7 mouse cellular contexts compared by ENCODE assay signal in genomic region chr1:164458245-164458613, GRCm38 (mm10). TPM values are rescaled to one million over a fixed set of nuclear protein-coding genes. Genes with fewer than 3 reads are reported as not detected.
DNase-seq lines count a peak whose midpoint lies in the region; ATAC-seq lines count a peak whose summit lies in the region.

TSS of gene Atp1b1 (minus strand) at chr1:164458355.

- ATAC-seq in limb, embryonic 12.5 days (ENCODE audit: insufficient number of reproducible peaks, insufficient read depth, low FRiP score, low TSS enrichment, low read depth): peak; percentile 95
- ATAC-seq in midbrain, embryonic 15.5 days (replicated peaks): peak; percentile 96

- peak within 1 kb of the TSS; percentile 63 for H3K9ac ChIP-seq in limb, embryonic 12.5 days (replicated peaks)
- H3K9ac ChIP-seq in midbrain, embryonic 15.5 days: peak within 1 kb of the TSS; percentile 91

- H3K4me2 ChIP-seq in limb, embryonic 12.5 days: peak within 1 kb of the TSS; percentile 84
- peak within 1 kb of the TSS; percentile 64 for H3K4me2 ChIP-seq in midbrain, embryonic 15.5 days

- no peaks in the 10 kb centered on the region for H3K9me3 ChIP-seq in embryonic facial prominence, embryonic 10.5 days
- no peaks in the 10 kb centered on the region for H3K9me3 ChIP-seq in limb, embryonic 12.5 days
- no peaks in the 10 kb centered on the region for H3K9me3 ChIP-seq in midbrain, embryonic 15.5 days

- peaks cover 82% of the 10 kb centered on the region for H3K27me3 ChIP-seq in embryonic facial prominence, embryonic 10.5 days (replicated peaks; ENCODE audit: low read depth, poor library complexity, severe bottlenecking)
- peaks cover 70% of the 10 kb centered on the region for H3K27me3 ChIP-seq in limb, embryonic 12.5 days
- H3K27me3 ChIP-seq in midbrain, embryonic 15.5 days (replicated peaks): no peaks in the 10 kb centered on the region

- H3K27ac ChIP-seq in embryonic facial prominence, embryonic 10.5 days (replicated peaks): peak within 1 kb of the TSS; percentile 81
- H3K27ac ChIP-seq in limb, embryonic 12.5 days: peak within 1 kb of the TSS; percentile 50; the same call in 1 of the 2 replicates
- peak within 1 kb of the TSS; percentile 96 for H3K27ac ChIP-seq in midbrain, embryonic 15.5 days

- peak; percentile 87 to 91 for DNase-seq in adrenal gland, postnatal 36 days
- DNase-seq in embryonic facial prominence, embryonic 10.5 days (ENCODE audit: low spot score): peak; percentile 87
- DNase-seq in heart, adult 18-20 months: peak; percentile 84 to 90
- DNase-seq in kidney, adult 18-20 months: peak; percentile 92
- peak; percentile 66 to 70 for DNase-seq in spleen, postnatal 14 days (ENCODE audit: low spot score in 2 of 2)

- H3K4me1 ChIP-seq in embryonic facial prominence, embryonic 10.5 days: peaks cover 43% of the 10 kb centered on the region
- H3K4me1 ChIP-seq in limb, embryonic 12.5 days (replicated peaks): peaks cover 35% of the 10 kb centered on the region
- H3K4me1 ChIP-seq in midbrain, embryonic 15.5 days: peaks cover 50% of the 10 kb centered on the region

- H3K4me3 ChIP-seq in embryonic facial prominence, embryonic 10.5 days: peak within 1 kb of the TSS; percentile 74
- H3K4me3 ChIP-seq in limb, embryonic 12.5 days (replicated peaks): peak within 1 kb of the TSS; percentile 62
- peak within 1 kb of the TSS; percentile 82 for H3K4me3 ChIP-seq in midbrain, embryonic 15.5 days

- under 1% methylated on average over 35 of the region's 35 CpGs for WGBS in embryonic facial prominence, embryonic 10.5 days
- under 1% methylated on average over 35 of the region's 35 CpGs for WGBS in limb, embryonic 12.5 days
- under 1% methylated on average over 35 of the region's 35 CpGs for WGBS in midbrain, embryonic 15.5 days

- H3K36me3 ChIP-seq in embryonic facial prominence, embryonic 10.5 days (replicated peaks): no peaks in the 10 kb centered on the region
- H3K36me3 ChIP-seq in limb, embryonic 12.5 days: no peaks in the 10 kb centered on the region
- H3K36me3 ChIP-seq in midbrain, embryonic 15.5 days (replicated peaks): 0 out of 2 replicates have a peak, but pooled peaks cover 1% of the 10 kb centered on the region

RNA-seq across cellular contexts. Expression of gene Atp1b1, which starts in this region (rescaled TPM):
- 10 to 100 TPM; 47.1 to 67.0 TPM for total RNA-seq in adrenal gland, postnatal 36 days (2021)
- polyA plus RNA-seq in embryonic facial prominence, embryonic 10.5 days (2016; fragmentation: Nextera tagmentation; extraction: Ambion mirVana): 6.9 and 7.4 TPM in 2 replicates
- 100 to 1,000 TPM; 312 to 314 TPM for total RNA-seq in heart, adult 18-20 months (2021)
- polyA plus RNA-seq in limb, embryonic 12.5 days (2016; fragmentation: Nextera tagmentation; extraction: Ambion mirVana): 3.3 and 3.6 TPM in 2 replicates
- polyA plus RNA-seq in midbrain, embryonic 15.5 days (2015; fragmentation: Nextera tagmentation; extraction: Ambion mirVana): 210 and 216 TPM in 2 replicates

Comparison
In these comparisons a context has a peak if more than half of its experiments do, and no peak if none do; other contexts are left out.
1. Peak in every context shown above with its lines: DNase-seq, ATAC-seq, H3K4me3 ChIP-seq and H3K27ac ChIP-seq.
2. RNA of gene Atp1b1 (total RNA-seq): 312 to 314 TPM in heart, adult 18-20 months; 47.1 to 67.0 TPM in adrenal gland, postnatal 36 days; every median in the first group is over 4 times any median in the second.
3. RNA of gene Atp1b1 (polyA plus RNA-seq): 210 to 216 TPM in midbrain, embryonic 15.5 days; 6.9 to 7.4 TPM in embryonic facial prominence, embryonic 10.5 days and 3.3 to 3.6 TPM in limb, embryonic 12.5 days; every median in the first group is over 10 times any median in the second.